Mouse (Mus musculus) liver, postnatal 0 days (tissue): ENCODE measurements at regions not wholly inside any gene's neighbourhood (a gene's known extent, or its start where the extent isn't known, plus 50 kb on each side); places are given as distances from the start of the nearest gene placed in this dataset.
A peak's percentile ranks its signal among the peaks of the same experiment; 100 is the strongest.

Experiments
- ATAC-seq: fragments of 200-750 bp; cut with Nextera tagmentation; 2 replicates; pipeline ENCODE4 v1.8.0; 2017; ENCODE audit warnings: mild to moderate bottlenecking, moderate library complexity
- DNase-seq: peaks from one replicate; pipeline ENCODE4 v3.0.0-alpha.2; 2016
- H3K27ac ChIP-seq: fragments of 300-500 bp; sonication (generic); 2 replicates; pipeline ENCODE4 v1.5.1; 2014; ENCODE audit warnings: antibody characterized with exemption, moderate library complexity, mild to moderate bottlenecking, low read depth
- H3K27me3 ChIP-seq: fragments of 300-500 bp; sonication (generic); 2 replicates; pipeline ENCODE4 v1.6.1; 2014; ENCODE audit warnings: low read length, control low read depth, mixed read lengths; ENCODE audit not compliant: insufficient read depth
- H3K36me3 ChIP-seq: fragments of 300-500 bp; sonication (generic); replicated peaks from 2 replicates; pipeline ENCODE4 v1.6.1; 2014; ENCODE audit warnings: mild to moderate bottlenecking, control low read depth, low read length, moderate library complexity, mixed read lengths; ENCODE audit not compliant: insufficient read depth
- H3K4me1 ChIP-seq: fragments of 300-500 bp; sonication (generic); 2 replicates; pipeline ENCODE4 v1.6.1; 2014; ENCODE audit warnings: antibody characterized with exemption, mild to moderate bottlenecking, control low read depth; ENCODE audit not compliant: insufficient read depth
- H3K4me2 ChIP-seq: fragments of 300-500 bp; sonication (generic); 2 replicates; pipeline ENCODE4 v1.6.1; 2014; ENCODE audit warnings: low read depth, mild to moderate bottlenecking, low read length, moderate library complexity, mixed read lengths
- H3K4me3 ChIP-seq: fragments of 300-500 bp; sonication (generic); 2 replicates; pipeline ENCODE4 v1.5.1; 2014; ENCODE audit warnings: low read depth, low read length
- H3K9ac ChIP-seq: fragments of 300-500 bp; sonication (generic); replicated peaks from 2 replicates; pipeline ENCODE4 v1.6.1; 2014; ENCODE audit warnings: mild to moderate bottlenecking, moderate library complexity
- H3K9me3 ChIP-seq: fragments of 300-500 bp; sonication (generic); 2 replicates; pipeline ENCODE4 v1.6.1; 2016; ENCODE audit warnings: mild to moderate bottlenecking, control low read depth, low read length, mixed read lengths
- CTCF ChIP-seq: sonication (generic); IDR thresholded peaks from 2 replicates; pipeline ENCODE4 v1.5.1; 2016; ENCODE audit warnings: antibody characterized with exemption, low read depth
- EP300 ChIP-seq: IDR thresholded peaks from 2 replicates; pipeline ENCODE4 v1.6.1; 2016; ENCODE audit warnings: antibody characterized with exemption, low read depth, mild to moderate bottlenecking
- WGBS: fragments of 180-500 bp; shearing (Covaris S2); extraction: QIAGEN DNeasy Blood & Tissue Kit; methylation state at CpG from one replicate; pipeline ENCODE4 v1.1.7; 2014; ENCODE audit not compliant: insufficient replicate concordance; 5-methylcytosine and 5-hydroxymethylcytosine counted together

DNA sequence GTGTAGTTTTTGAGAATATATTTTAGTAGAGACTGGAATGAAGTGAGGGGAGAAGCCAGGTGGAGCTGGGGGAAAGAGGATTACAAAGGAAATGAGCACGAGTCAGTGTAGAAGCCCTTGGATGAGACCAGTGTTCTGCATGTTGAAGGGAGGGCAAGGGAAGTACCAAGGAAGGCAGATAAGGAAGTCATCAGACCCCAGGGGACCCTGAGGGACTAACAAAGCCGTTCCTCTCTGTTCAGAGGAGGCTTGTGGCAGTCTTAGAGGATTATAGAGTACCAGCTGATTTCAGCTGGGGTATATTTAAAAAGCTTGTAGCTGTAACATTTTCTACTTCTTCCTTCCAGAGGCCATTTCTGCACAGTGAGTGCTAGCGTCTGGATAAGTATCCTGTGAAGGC, 56.7 kb upstream of the Igsf9b start:
- Histone ChIP-seq H3K36me3 (no peaks in the 10 kb centered on the region), H3K27me3 (no peaks in the 10 kb centered on the region), H3K27ac (no peak overlapping the region), H3K9me3 (no peaks in the 10 kb centered on the region), H3K9ac (no peak overlapping the region), H3K4me3 (no peak overlapping the region), H3K4me1 (no peaks in the 10 kb centered on the region), H3K4me2 (no peak overlapping the region)
- DNase-seq: no peak
- no peak for TF ChIP-seq CTCF
- TF ChIP-seq EP300: no peak
- no peak for ATAC-seq
- WGBS: 9% methylated on average over 3 of the region's 3 CpGs

DNA sequence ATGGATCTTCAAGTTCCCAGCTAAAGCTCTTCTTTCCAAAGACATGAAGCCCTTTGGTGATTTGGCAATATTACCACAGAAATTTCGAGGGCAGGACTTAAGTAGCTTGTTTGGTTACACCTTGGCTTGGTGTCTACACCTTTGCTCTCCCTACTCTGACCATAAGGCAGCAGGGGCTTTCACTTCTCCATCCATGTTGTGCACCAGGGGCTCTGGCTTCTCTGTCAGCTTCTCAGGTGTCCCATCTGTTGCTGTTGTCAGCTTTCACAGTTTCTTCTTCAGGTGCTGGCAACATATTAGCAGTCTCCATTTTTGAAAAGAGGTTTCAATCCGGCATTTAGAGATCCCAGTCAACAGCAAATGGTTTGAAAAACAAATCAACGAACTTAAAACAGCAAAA, 58.1 kb upstream of the Igsf9b start:
- Histone ChIP-seq H3K36me3 (no peaks in the 10 kb centered on the region), H3K9ac (no peak overlapping the region), H3K4me3 (no peak overlapping the region), H3K9me3 (no peaks in the 10 kb centered on the region), H3K4me1 (no peaks in the 10 kb centered on the region), H3K27me3 (no peaks in the 10 kb centered on the region), H3K27ac (no peak overlapping the region), H3K4me2 (no peak overlapping the region)
- DNase-seq: no peak
- TF ChIP-seq EP300 (no peak), CTCF (no peak)
- ATAC-seq: no peak
- WGBS: 48% methylated on average over 3 of the region's 3 CpGs

DNA sequence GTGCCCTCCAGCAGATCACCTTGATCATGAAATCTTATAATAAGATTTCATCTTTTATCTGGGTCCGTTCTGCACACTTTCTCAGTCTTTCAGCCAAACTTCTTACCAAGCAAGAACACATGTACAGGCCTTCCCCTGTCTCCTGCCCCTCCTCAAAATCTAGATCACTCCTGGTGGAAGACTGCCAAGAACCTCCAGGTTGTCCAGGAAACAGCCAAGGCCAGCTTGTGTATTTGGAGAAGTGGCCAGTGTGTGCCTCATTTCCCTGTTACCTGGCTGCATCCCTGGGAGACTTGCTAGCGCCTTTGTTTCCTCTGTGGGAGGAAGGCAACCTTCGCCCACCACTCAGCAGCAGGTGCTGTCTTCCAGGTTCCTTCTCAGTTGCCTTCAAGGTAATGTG, 58.5 kb upstream of the Igsf9b start:
- WGBS: 68% methylated on average over 3 of the region's 3 CpGs
- H3K36me3 ChIP-seq: no peaks in the 10 kb centered on the region
- DNase-seq (no peak), ATAC-seq (no peak)
- TF ChIP-seq CTCF: no peak
- no peak for TF ChIP-seq EP300
- H3K4me1 ChIP-seq: no peaks in the 10 kb centered on the region
- H3K9me3 ChIP-seq: no peaks in the 10 kb centered on the region
- no peak overlapping the region for H3K4me2 ChIP-seq
- H3K27me3 ChIP-seq: no peaks in the 10 kb centered on the region
- H3K4me3 ChIP-seq: no peak overlapping the region
- H3K9ac ChIP-seq: no peak overlapping the region
- H3K27ac ChIP-seq: no peak overlapping the region

DNA sequence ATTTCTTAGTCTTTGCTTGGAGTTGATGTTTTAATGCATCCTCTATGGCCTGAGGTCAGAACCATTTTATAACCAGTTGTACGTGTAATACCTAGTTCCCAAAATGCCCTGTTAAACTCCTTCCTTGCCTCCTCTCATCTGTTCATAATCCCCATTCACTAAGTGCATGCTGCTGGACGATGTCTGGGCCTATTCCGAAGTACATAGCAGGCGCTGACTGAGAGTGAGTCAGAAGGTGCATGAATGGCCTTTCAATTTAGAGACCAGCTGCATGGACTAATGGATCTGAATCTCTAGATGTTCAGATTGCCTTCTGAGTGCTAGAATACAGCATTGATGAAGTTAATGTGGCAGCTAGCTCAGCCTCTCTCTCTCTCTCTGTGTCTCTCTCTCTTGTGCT, 66.3 kb upstream of the Igsf9b start:
- Histone ChIP-seq H3K9ac (no peak overlapping the region), H3K36me3 (no peaks in the 10 kb centered on the region), H3K4me3 (no peak overlapping the region), H3K4me2 (no peak overlapping the region), H3K27me3 (no peaks in the 10 kb centered on the region), H3K4me1 (no peaks in the 10 kb centered on the region), H3K9me3 (no peaks in the 10 kb centered on the region), H3K27ac (no peak overlapping the region)
- 74% methylated on average over 4 of the region's 4 CpGs for WGBS
- TF ChIP-seq CTCF: no peak
- TF ChIP-seq EP300: no peak
- DNase-seq: no peak
- ATAC-seq: no peak

DNA sequence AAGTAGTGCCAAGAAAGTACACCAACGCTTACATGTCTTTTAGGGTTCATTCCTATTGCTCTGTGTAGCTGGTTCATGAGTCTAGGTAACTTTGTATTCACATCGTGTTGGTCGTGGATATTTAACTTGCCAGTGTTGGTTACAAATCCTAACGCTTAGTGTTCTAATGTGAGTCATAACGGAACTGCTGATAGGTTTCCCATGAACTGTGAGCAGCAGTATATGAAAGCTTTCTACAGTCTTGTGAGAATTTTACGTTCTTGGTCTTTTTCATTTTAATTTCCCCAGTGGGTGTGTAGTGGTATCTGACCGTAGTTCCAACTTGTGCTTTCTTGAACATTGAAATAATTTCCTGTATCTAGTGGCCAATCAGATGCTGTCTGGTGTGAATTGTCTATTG, 71.5 kb upstream of the Igsf9b start:
- no peak for TF ChIP-seq EP300
- no peak for TF ChIP-seq CTCF
- Histone ChIP-seq H3K4me3 (no peak overlapping the region), H3K9ac (no peak overlapping the region), H3K4me1 (no peaks in the 10 kb centered on the region), H3K9me3 (no peaks in the 10 kb centered on the region), H3K4me2 (no peak overlapping the region), H3K36me3 (no peaks in the 10 kb centered on the region), H3K27me3 (no peaks in the 10 kb centered on the region), H3K27ac (no peak overlapping the region)
- DNase-seq (no peak), ATAC-seq (no peak)
- WGBS: 83% methylated on average over 7 of the region's 7 CpGs

DNA sequence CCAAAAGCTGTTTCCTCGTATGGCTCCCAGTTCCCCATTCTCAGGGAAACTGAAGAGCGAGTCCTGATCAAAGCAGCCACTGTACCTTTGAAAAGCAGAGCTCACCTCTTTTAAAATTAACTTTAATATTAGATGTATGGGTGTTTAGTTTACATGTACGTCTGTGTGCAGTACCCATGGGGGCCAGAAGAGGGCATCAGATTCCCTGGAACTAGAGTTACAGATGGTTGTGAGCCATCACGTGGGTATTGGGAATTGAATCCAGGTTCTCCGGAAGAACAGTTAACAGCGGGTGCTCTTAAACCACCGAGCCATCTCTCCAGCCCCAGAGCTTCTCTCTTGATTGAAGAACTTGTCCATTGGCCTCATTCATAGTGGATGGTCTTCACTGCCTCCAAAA, 66.0 kb upstream of the Jam3 start:
- Histone ChIP-seq H3K9ac (no peak overlapping the region), H3K4me3 (no peak overlapping the region), H3K4me1 (no peaks in the 10 kb centered on the region), H3K4me2 (no peak overlapping the region), H3K9me3 (no peaks in the 10 kb centered on the region), H3K27me3 (no peaks in the 10 kb centered on the region), H3K36me3 (no peaks in the 10 kb centered on the region), H3K27ac (no peak overlapping the region)
- WGBS: 71% methylated on average over 7 of the region's 7 CpGs
- ATAC-seq: no peak
- TF ChIP-seq CTCF: peak; percentile 29
- no peak for TF ChIP-seq EP300
- DNase-seq: no peak

DNA sequence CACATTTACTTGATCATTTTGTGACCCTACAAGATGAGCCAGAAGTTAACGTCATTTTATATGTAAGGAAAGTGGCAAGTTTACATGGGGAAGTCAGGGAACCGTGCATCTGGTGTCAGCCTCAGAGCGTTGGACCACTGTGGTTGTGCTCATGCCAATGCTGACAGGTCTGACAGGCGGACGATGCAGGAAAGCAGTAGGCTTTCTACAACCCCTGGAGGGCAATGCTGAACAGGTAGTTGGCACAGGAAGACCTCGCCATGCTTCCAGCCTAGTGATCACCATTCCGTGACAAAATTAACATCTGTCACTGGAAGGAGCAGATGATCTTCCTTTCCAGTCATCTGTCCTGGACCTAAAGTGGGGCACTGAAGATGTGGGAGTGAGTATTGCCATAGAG, 60.8 kb upstream of the Jam3 start:
- no peak overlapping the region for H3K4me2 ChIP-seq
- ATAC-seq: no peak
- H3K4me3 ChIP-seq: no peak overlapping the region
- no peaks in the 10 kb centered on the region for H3K4me1 ChIP-seq
- no peak for TF ChIP-seq EP300
- no peak for TF ChIP-seq CTCF
- H3K9me3 ChIP-seq: no peaks in the 10 kb centered on the region
- no peaks in the 10 kb centered on the region for H3K27me3 ChIP-seq
- H3K27ac ChIP-seq: no peak overlapping the region
- WGBS: 79% methylated on average over 7 of the region's 7 CpGs
- no peaks in the 10 kb centered on the region for H3K36me3 ChIP-seq
- no peak for DNase-seq
- H3K9ac ChIP-seq: no peak overlapping the region
